Mouse (Mus musculus) MEL (cell line): ENCODE data around the gene Kctd11.

Experiments used
- ETS1 ChIP-seq: IDR thresholded peaks from 2 replicates; pipeline ENCODE4 v1.6.1; 2012; ENCODE audit warnings: low read depth, mild to moderate bottlenecking, inconsistent platforms, low read length, improper control_type of control experiment, moderate library complexity
- MAZ ChIP-seq: IDR thresholded peaks from 2 replicates; pipeline ENCODE4 v1.6.1; 2012; ENCODE audit warnings: low read depth, mild to moderate bottlenecking, inconsistent platforms, low read length, improper control_type of control experiment
- POLR2A ChIP-seq, 2 experiments: IDR thresholded peaks; 2 replicates each; pipeline ENCODE4 v1.6.1; 2011 to 2012; ENCODE audit warnings: low read length in 2 of 2, mild to moderate bottlenecking in 2 of 2, control low read depth in 1 of 2, improper control_type of control experiment in 1 of 2, low read depth in 1 of 2, moderate library complexity in 1 of 2; ENCODE audit not compliant: control insufficient read depth in 1 of 2, insufficient read depth in 1 of 2, poor library complexity in 1 of 2
- ZNF384 ChIP-seq: IDR thresholded peaks from 2 replicates; pipeline ENCODE4 v1.6.1; 2012; ENCODE audit warnings: low read depth, mild to moderate bottlenecking, inconsistent platforms, low read length, improper control_type of control experiment

GRCm38 (mm10) chr11:69910177-69910576 is 29.0 kb upstream of the Kctd11 start:
- no peak for TF ChIP-seq MAZ
- no peak for TF ChIP-seq POLR2A (IDR thresholded peaks at IDR 0.05; ENCODE audit: control insufficient read depth in 1 of 2, insufficient read depth in 1 of 2, low read depth in 1 of 2, low read length in 2 of 2, poor library complexity in 1 of 2)
- TF ChIP-seq ETS1: no peak
- TF ChIP-seq ZNF384: no peak
